Mouse (Mus musculus): ENCODE measurements at regions not wholly inside any gene's neighbourhood (a gene's known extent, or its start where the extent isn't known, plus 50 kb on each side); places are given as distances from the start of the nearest gene placed in this dataset.

- DNase-seq (ENCODE audit: extremely low spot score in 1 of 2, low spot score in 1 of 2): no peak
Measured at GRCm38 (mm10) chr17:79282771-79283170, 72.1 kb downstream of the Cdc42ep3 start.

GRCm38 (mm10) chr17:79273551-79273950 lies 81.3 kb downstream of the Cdc42ep3 start:
- no peak for DNase-seq (ENCODE audit: extremely low spot score in 1 of 2, low spot score in 1 of 2)

- no peak for DNase-seq (ENCODE audit: extremely low spot score in 1 of 2, low spot score in 1 of 2)
Measured at GRCm38 (mm10) chr17:79259691-79260090, 95.2 kb downstream of the Cdc42ep3 start.

GRCm38 (mm10) chr17:79246962-79247902 lies 107.7 kb downstream of the Cdc42ep3 start:
- DNase-seq (ENCODE audit: extremely low spot score in 1 of 2, low spot score in 1 of 2): no peak

- no peak for DNase-seq (ENCODE audit: extremely low spot score in 1 of 2, low spot score in 1 of 2)
Measured at GRCm38 (mm10) chr17:79244121-79244520, 110.8 kb downstream of the Cdc42ep3 start.

GRCm38 (mm10) chr17:79243426-79243825 lies 111.5 kb downstream of the Cdc42ep3 start:
- no peak for DNase-seq (ENCODE audit: extremely low spot score in 1 of 2, low spot score in 1 of 2)

- DNase-seq (ENCODE audit: extremely low spot score in 1 of 2, low spot score in 1 of 2): no peak
Measured at GRCm38 (mm10) chr17:79241489-79241888, 113.4 kb downstream of the Cdc42ep3 start.

- DNase-seq (ENCODE audit: extremely low spot score in 1 of 2, low spot score in 1 of 2): no peak
Measured at GRCm38 (mm10) chr17:79236244-79236781, 118.6 kb downstream of the Cdc42ep3 start.

- DNase-seq (ENCODE audit: extremely low spot score in 1 of 2, low spot score in 1 of 2): peak; percentile 24 to 26
Measured at GRCm38 (mm10) chr17:79230653-79231489, 124.0 kb downstream of the Cdc42ep3 start.

GRCm38 (mm10) chr17:79206563-79206962 lies 148.3 kb downstream of the Cdc42ep3 start:
- no peak for DNase-seq (ENCODE audit: extremely low spot score in 1 of 2, low spot score in 1 of 2)

- DNase-seq (ENCODE audit: extremely low spot score in 1 of 2, low spot score in 1 of 2): no peak
Measured at GRCm38 (mm10) chr17:79206111-79206510, 148.8 kb downstream of the Cdc42ep3 start.

GRCm38 (mm10) chr17:79199814-79200491 lies 148.2 kb downstream of the Qpct start:
- DNase-seq (ENCODE audit: extremely low spot score in 1 of 2, low spot score in 1 of 2): no peak

- no peak for DNase-seq (ENCODE audit: extremely low spot score in 1 of 2, low spot score in 1 of 2)
Measured at GRCm38 (mm10) chr17:79191871-79192373, 140.2 kb downstream of the Qpct start.

GRCm38 (mm10) chr17:79188282-79188681 lies 136.6 kb downstream of the Qpct start:
- no peak for DNase-seq (ENCODE audit: extremely low spot score in 1 of 2, low spot score in 1 of 2)

- DNase-seq (ENCODE audit: extremely low spot score in 1 of 2, low spot score in 1 of 2): no peak
Measured at GRCm38 (mm10) chr17:79180277-79181130, 128.8 kb downstream of the Qpct start.

GRCm38 (mm10) chr17:79177259-79177658 lies 125.6 kb downstream of the Qpct start:
- no peak for DNase-seq (ENCODE audit: extremely low spot score in 1 of 2, low spot score in 1 of 2)

- no peak for DNase-seq (ENCODE audit: extremely low spot score in 1 of 2, low spot score in 1 of 2)
Measured at GRCm38 (mm10) chr17:79176356-79176755, 124.7 kb downstream of the Qpct start.

- no peak for DNase-seq (ENCODE audit: extremely low spot score in 1 of 2, low spot score in 1 of 2)
Measured at GRCm38 (mm10) chr17:79175381-79175780, 123.7 kb downstream of the Qpct start.

GRCm38 (mm10) chr17:79172328-79172727 lies 120.6 kb downstream of the Qpct start:
- DNase-seq (ENCODE audit: extremely low spot score in 1 of 2, low spot score in 1 of 2): no peak
